Mouse (Mus musculus) brain, embryonic 14.5 days (tissue): ENCODE data around the gene Rasgef1b.

Experiments used
- CTCF ChIP-seq: fragments of 200-500 bp; IDR thresholded peaks from 2 replicates; pipeline ENCODE4 v1.5.1; 2012; ENCODE audit warnings: inconsistent platforms, mild to moderate bottlenecking, moderate library complexity, borderline replicate concordance; ENCODE audit not compliant: insufficient read depth, insufficient read length; ENCODE audit errors: extremely low read depth
- POLR2A ChIP-seq: fragments of 200-500 bp; IDR thresholded peaks from 2 replicates; pipeline ENCODE4 v1.6.1; 2012; ENCODE audit warnings: mild to moderate bottlenecking, inconsistent platforms, borderline replicate concordance; ENCODE audit not compliant: poor library complexity, insufficient read depth, insufficient read length, severe bottlenecking; ENCODE audit errors: extremely low read depth

- TF ChIP-seq CTCF (no peak), POLR2A (no peak)
These were observed 137.5 kb downstream of the Rasgef1b start for GRCm38 (mm10) chr5:99591348-99591747.
